In the genomic region with DNA sequence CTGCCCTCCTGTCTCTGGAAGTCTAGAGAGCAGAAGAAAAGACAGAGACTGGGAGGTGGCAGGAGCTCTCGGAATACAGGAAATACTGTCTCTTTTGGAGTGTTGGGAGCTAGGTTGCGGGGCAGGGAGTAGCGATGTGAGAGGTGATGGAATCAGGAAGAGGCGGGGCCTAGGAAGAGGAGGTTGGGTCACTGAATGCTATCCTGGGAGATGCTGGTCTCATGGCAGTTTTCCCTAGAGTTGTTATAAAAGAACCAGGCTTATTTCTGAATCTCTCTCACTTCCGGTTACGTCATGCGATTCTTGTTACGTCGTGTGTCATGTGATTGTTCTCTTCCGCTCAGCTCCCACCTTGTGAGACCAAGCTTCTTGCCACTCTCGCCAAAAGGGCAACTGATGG, we compare ENCODE assay signal across 15 mouse cellular contexts.
"Had no signal": no experiment of that assay in that cellular context is flagged by ENCODE, and none has a peak within 500 bp of the region (broad histone marks: within the 10 kb centered on the region; RNA-seq: fewer than 3 reads in every experiment).

No protein-coding gene starts in this region.

- H3K27ac ChIP-seq: macrophage; midbrain, embryonic 13.5 days; midbrain, embryonic 15.5 days; neural tube, embryonic 12.5 days; stomach, embryonic 15.5 days; stomach, postnatal 0 days had no signal

- H3K4me1 ChIP-seq: midbrain, embryonic 13.5 days; midbrain, embryonic 15.5 days; neural tube, embryonic 12.5 days; stomach, embryonic 15.5 days had no signal

- DNase-seq: lung, adult 18-20 months; lung, embryonic 14.5 days; lung, postnatal 10 days; lung, postnatal 36 days; right cerebral cortex, postnatal 14 days; thymus, adult 18-20 months; thymus, postnatal 14 days; thymus, postnatal 36 days had no signal

- H3K4me3 ChIP-seq: megakaryocyte, embryonic 14.5 days; midbrain, embryonic 13.5 days; midbrain, embryonic 15.5 days; neural tube, embryonic 12.5 days; stomach, embryonic 15.5 days had no signal

- H3K36me3 ChIP-seq: midbrain, embryonic 13.5 days; midbrain, embryonic 15.5 days; neural tube, embryonic 12.5 days; stomach, embryonic 15.5 days had no signal

- H3K27me3 ChIP-seq: midbrain, embryonic 13.5 days; midbrain, embryonic 15.5 days; neural tube, embryonic 12.5 days; stomach, embryonic 15.5 days had no signal
